Mouse (Mus musculus): ENCODE data around the gene Gm20721. TPM values are rescaled to one million over a fixed set of nuclear protein-coding genes. Genes with fewer than 3 reads are reported as not detected.
A peak's percentile ranks its signal among the peaks of the same experiment; 100 is the strongest.
"Not testable (repeated sequence)": the region's sequence is repeated elsewhere in the genome, so short reads cannot be mapped to it uniquely, and the experiment has no call there.

Gm20721 gene
- polyA plus RNA-seq (2015; fragmentation: Nextera tagmentation; extraction: Ambion mirVana): 8.2 and 16.1 TPM in 2 replicates

DNA sequence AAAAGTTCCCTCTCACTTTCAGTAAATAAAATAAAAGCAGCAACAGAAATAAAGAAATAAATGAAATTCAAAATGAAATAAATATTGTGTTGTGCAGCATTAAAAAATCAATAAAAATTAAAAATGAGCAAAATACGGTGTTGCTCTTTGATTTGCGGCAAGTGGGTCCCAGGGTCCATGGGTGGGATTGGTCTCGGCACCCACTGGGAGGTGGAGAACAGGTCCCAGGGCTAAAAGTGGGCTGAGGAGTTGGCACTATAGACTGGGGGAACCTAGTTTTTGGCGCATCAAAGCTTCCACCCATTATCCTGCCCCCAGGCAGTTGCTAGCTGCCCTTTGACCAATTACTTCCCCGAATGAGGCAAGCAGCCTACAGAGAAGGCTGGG lies at the start of gene Gm20721:
TSS of gene Gm20721 (minus strand) at position 101 of the 387 bp plus-strand sequence.
- Histone ChIP-seq H3K4me2 (no peak within 1 kb of the TSS), H3K9me3 (no peaks in the 10 kb centered on the region), H3K9ac (no peak within 1 kb of the TSS), H3K27me3 (replicated peaks) (no peaks in the 10 kb centered on the region), H3K4me1 (peaks cover 27% of the 10 kb centered on the region), H3K36me3 (replicated peaks) (peaks cover 28% of the 10 kb centered on the region), H3K27ac (no peak within 1 kb of the TSS), H3K4me3 (no peak within 1 kb of the TSS)
- 94% methylated on average over 5 of the region's 5 CpGs for WGBS
- no peak for ATAC-seq (replicated peaks)

DNA sequence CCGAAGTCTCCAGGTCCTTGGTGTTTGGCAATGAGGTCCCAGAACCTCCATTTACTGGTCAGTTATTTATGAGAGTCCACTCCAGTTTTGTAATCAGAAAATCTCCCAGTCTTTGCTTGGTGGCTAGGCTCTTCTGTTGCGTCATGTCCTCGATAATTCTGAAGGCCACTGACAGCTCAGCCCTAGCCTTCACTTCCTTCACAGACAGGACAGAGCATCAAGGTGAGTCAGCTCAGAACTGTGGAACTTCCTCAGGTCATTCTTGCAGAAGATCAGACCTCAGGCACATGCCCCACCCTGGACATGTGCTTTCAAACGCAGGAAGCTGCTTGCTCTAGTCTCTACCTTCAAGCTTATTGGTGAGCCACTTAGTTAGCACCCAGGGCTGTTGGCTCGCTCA lies 46.9 kb upstream of the Gm20721 start:
- H3K27ac ChIP-seq: no peak overlapping the region
- H3K36me3 ChIP-seq (replicated peaks): no peaks in the 10 kb centered on the region
- no peak overlapping the region for H3K4me2 ChIP-seq
- 89% methylated on average over 5 of the region's 5 CpGs for WGBS
- no peak for ATAC-seq (replicated peaks)
- no peaks in the 10 kb centered on the region for H3K4me1 ChIP-seq
- H3K9ac ChIP-seq: no peak overlapping the region
- no peaks in the 10 kb centered on the region for H3K27me3 ChIP-seq (replicated peaks)
- H3K9me3 ChIP-seq: no peaks in the 10 kb centered on the region
- no peak overlapping the region for H3K4me3 ChIP-seq

DNA sequence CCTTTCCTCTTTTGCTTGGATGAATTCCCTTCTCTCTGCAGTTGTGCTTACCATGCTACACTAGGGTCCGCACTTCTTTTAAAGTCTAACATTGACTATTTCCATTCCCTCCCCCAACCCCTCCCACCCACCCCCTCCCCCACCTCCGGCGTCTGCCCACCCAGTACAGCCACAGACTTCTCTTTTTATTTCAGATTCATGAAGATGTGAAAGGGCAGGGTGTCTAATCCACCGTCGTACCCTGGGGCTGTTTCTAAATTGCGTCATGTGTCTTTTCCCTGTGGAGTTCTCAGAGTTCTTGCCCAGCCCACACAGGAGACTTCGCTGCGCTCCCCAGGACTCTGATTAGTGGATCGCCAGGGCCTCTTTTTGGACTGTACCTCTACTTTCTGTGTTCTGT lies 46.0 kb upstream of the Gm20721 start:
- no peak overlapping the region for H3K4me3 ChIP-seq
- no peak overlapping the region for H3K9ac ChIP-seq
- H3K36me3 ChIP-seq (replicated peaks): no peaks in the 10 kb centered on the region
- no peak overlapping the region for H3K4me2 ChIP-seq
- H3K27ac ChIP-seq: no peak overlapping the region
- no peak for ATAC-seq (replicated peaks)
- WGBS: 61% methylated on average over 7 of the region's 9 CpGs
- no peaks in the 10 kb centered on the region for H3K4me1 ChIP-seq
- no peaks in the 10 kb centered on the region for H3K27me3 ChIP-seq (replicated peaks)
- H3K9me3 ChIP-seq: no peaks in the 10 kb centered on the region

DNA sequence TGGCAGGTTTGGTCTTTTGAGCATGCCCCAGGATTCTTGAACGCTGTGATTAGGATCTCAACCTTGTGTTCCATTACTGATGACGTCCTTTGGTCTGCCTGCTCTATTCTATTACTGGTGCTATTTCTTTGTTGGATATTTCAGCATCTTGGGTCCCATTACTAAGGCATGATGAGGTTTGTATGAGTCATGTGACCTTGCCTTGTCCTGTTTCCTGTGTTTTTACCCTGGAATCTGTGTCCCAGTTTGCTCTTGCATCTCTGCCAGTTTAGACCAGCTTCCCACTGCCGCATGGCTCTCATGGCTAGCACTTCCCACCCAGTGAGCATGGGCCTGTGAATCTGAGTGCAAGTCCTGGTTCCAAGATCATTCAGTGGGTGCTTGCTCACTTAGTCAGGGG lies 45.4 kb upstream of the Gm20721 start:
- Histone ChIP-seq H3K4me3 (no peak overlapping the region), H3K36me3 (replicated peaks) (no peaks in the 10 kb centered on the region), H3K27ac (no peak overlapping the region), H3K9me3 (no peaks in the 10 kb centered on the region), H3K4me2 (no peak overlapping the region), H3K27me3 (replicated peaks) (no peaks in the 10 kb centered on the region), H3K9ac (no peak overlapping the region), H3K4me1 (no peaks in the 10 kb centered on the region)
- 87% methylated on average over 3 of the region's 3 CpGs for WGBS
- no peak for ATAC-seq (replicated peaks)

DNA sequence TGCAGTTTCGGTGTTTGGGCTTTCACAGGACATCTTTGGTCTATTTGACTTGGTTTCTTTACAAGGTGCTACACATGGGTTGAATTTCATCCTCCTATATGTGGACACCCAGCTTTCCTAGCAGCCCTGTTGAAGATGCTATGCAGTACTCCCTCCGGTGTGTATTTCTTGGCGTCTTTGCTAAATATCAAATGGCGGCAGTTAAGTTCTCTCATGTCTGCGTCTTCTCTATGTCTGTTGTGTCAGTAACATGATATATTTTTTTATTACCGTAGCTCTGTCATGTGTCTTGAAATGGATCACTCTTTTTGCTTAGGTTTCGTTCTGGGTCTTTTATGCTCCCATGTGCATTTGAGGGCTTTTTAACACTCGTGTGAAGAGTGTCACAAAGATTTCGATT lies 34.5 kb upstream of the Gm20721 start:
- WGBS: 94% methylated on average over 9 of the region's 9 CpGs
- Histone ChIP-seq H3K4me1 (no peaks in the 10 kb centered on the region), H3K27me3 (replicated peaks) (no peaks in the 10 kb centered on the region), H3K36me3 (replicated peaks) (no peaks in the 10 kb centered on the region), H3K9me3 (no peaks in the 10 kb centered on the region), H3K4me3 (no peak overlapping the region), H3K9ac (no peak overlapping the region), H3K27ac (no peak overlapping the region), H3K4me2 (no peak overlapping the region)
- no peak for ATAC-seq (replicated peaks)

DNA sequence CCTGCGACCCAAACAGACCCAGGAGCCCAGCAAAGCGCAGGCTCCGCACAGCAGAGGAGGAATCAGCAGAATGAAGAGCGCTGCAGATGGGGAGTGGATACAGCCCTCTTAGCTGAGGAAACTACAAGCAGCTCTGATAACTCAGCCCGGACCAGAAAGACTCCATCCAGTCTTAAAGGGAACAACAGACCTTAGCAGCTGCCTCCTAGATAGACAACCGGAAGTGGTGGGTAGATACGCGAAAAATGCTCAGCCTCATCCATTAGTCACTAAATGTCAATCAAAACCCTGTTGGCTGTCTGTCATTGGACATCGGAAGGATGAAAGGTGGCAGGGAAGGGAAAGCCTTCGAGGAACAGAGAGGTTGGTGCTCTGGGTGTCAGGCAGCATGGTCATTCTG lies 20.1 kb upstream of the Gm20721 start:
- Histone ChIP-seq H3K4me2 (no peak overlapping the region), H3K4me3 (no peak overlapping the region), H3K9me3 (no peaks in the 10 kb centered on the region), H3K9ac (no peak overlapping the region), H3K27me3 (replicated peaks) (no peaks in the 10 kb centered on the region), H3K27ac (no peak overlapping the region), H3K36me3 (replicated peaks) (no peaks in the 10 kb centered on the region), H3K4me1 (no peaks in the 10 kb centered on the region)
- WGBS: 90% methylated on average over 10 of the region's 10 CpGs
- ATAC-seq (replicated peaks): no peak

DNA sequence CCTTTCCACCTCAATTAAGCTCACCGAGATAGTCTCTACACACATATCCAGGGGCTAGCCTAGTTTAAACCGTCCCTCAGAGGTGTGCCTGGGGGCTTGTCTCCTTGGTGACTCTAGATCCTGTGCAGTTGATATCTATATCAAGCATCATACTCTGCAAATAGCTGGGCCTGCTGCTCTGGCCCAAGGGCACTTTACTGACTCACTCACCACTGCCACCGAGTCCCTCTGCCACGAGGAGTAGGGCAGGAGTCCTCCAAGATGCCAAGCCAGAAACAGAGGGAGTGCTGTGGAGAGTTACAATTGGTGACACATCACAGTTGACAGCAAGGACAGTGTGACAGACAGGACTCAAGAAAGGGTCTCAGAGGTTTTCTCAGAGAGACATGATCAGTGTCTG lies 13.1 kb upstream of the Gm20721 start:
- Histone ChIP-seq H3K36me3 (replicated peaks) (no peaks in the 10 kb centered on the region), H3K9ac (no peak overlapping the region), H3K27me3 (replicated peaks) (no peaks in the 10 kb centered on the region), H3K4me1 (no peaks in the 10 kb centered on the region), H3K4me2 (no peak overlapping the region), H3K4me3 (no peak overlapping the region), H3K9me3 (no peaks in the 10 kb centered on the region), H3K27ac (no peak overlapping the region)
- WGBS: 68% methylated on average over 4 of the region's 4 CpGs
- ATAC-seq (replicated peaks): no peak

DNA sequence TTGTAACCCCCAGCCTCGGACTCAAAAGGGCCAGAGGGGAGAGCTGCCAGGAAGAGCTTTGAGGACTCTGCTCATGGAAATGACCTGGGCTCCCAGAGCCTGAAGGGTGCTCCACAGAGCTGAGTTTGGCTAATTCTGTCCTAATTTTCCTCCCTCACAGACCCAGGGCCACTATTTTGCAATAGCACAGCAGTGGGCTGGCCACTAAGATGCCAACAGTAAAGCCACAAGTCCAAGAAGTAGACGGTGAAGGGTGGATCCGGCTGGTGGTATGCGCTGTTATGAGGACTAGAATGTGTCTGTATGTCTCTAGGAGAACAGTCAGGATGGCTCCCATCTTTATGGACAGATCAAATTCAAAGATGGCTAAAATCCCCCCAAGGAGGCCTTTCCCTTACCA lies 12.0 kb upstream of the Gm20721 start:
- Histone ChIP-seq H3K4me2 (no peak overlapping the region), H3K9ac (no peak overlapping the region), H3K36me3 (replicated peaks) (no peaks in the 10 kb centered on the region), H3K27me3 (replicated peaks) (no peaks in the 10 kb centered on the region), H3K27ac (no peak overlapping the region), H3K4me3 (no peak overlapping the region), H3K9me3 (no peaks in the 10 kb centered on the region), H3K4me1 (no peaks in the 10 kb centered on the region)
- WGBS: 90% methylated on average over 4 of the region's 4 CpGs
- ATAC-seq (replicated peaks): no peak

DNA sequence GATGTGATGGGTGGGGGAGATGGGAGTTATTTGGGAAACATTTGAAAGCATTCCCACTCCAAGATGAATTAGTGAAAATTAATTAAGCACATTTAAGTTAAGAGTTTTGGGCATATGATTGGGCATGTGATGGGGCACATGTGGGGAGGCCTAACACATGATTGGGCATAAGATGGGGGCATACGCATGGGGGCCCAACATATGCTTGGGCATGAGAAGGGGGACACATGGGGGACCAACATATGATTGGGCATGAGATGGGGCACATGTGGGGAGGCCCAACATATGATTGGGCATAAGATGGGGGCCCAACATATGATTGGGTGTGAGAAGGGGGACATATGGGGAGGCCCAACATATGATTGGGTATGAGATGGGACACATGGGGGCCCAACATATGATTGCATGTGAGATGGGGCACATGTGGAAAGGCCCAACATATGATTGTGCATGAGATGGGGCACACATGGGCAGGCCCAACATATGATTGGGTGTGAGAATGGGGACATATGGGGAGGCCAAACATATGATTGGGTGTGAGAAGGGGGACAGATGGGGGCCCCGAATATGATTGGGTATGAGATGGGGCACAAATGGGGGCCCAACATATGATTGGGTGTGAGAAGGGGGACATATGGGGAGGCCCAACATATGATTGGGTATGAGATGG lies 622 bp upstream of the Gm20721 start:
- not testable (repeated sequence) for H3K27ac ChIP-seq; H3K4me3 ChIP-seq; H3K9me3 ChIP-seq; ATAC-seq (replicated peaks); H3K9ac ChIP-seq; H3K27me3 ChIP-seq (replicated peaks); H3K4me2 ChIP-seq
- WGBS: 97% methylated on average over 2 of the region's 2 CpGs
- peaks cover 28% of the 10 kb centered on the region for H3K36me3 ChIP-seq (replicated peaks)
- peaks cover 27% of the 10 kb centered on the region for H3K4me1 ChIP-seq

DNA sequence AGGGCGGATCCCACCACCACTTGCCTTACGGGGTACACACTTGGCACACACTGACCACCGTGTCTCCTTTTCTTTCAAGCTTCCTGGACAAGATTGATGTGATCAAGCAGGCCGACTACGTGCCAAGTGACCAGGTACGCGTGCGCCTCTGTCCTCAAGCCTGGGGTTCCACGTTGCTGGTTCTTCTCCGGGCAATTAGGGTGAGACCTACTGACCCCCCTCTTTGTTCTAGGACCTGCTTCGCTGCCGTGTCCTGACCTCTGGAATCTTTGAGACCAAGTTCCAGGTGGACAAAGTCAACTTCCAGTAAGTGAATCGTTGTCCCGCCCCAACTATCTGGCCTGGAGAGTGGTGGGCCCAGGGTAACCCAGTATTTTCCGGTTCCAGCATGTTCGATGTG lies 1.5 kb downstream of the Gm20721 start:
- ATAC-seq (replicated peaks): no peak
- Histone ChIP-seq H3K27ac (peak overlapping the region; percentile 26), H3K9me3 (no peaks in the 10 kb centered on the region), H3K4me2 (no peak overlapping the region), H3K9ac (no peak overlapping the region), H3K4me1 (peaks cover 27% of the 10 kb centered on the region), H3K27me3 (replicated peaks) (no peaks in the 10 kb centered on the region), H3K4me3 (no peak overlapping the region), H3K36me3 (replicated peaks) (peaks cover 28% of the 10 kb centered on the region)
- 92% methylated on average over 16 of the region's 16 CpGs for WGBS

DNA sequence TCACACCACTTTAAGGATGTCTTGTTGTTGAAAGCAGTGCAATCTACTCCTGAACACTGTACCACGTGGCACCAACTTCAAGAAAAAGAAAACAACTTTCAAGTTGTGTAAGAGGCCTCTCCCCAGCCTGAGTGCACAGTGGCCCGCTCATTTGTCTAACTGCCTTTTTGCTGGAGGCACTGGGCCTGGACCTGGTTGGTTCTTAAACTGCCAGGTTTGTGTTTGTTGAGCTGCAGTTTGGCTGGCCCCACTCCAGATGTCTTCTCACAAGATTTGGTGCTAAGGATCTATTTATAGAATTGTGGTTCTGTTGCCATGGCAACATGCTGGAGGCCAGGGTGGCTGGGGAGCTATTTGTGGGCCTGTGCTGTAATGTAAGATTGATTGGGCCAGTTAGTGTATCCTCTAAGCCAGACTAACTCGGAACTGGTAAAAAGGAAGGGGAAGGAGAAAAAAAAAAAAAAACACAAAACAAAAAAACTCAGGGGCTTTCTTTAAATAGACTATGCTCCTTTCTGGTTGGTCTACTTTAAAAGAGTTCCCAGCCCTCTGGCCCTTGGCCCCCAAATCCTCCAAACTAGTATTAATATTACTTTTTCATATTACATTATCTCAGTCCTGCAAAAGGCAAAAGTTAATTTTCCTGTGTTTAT lies 2.4 kb downstream of the Gm20721 start:
- H3K9ac ChIP-seq: no peak overlapping the region
- 32% methylated on average over 3 of the region's 3 CpGs for WGBS
- peaks cover 27% of the 10 kb centered on the region for H3K4me1 ChIP-seq
- H3K36me3 ChIP-seq (replicated peaks): peaks cover 28% of the 10 kb centered on the region
- H3K4me2 ChIP-seq: peak overlapping the region; percentile 8
- peak; percentile 53 for ATAC-seq (replicated peaks)
- H3K27ac ChIP-seq: peak overlapping the region; percentile 39
- no peaks in the 10 kb centered on the region for H3K9me3 ChIP-seq
- H3K27me3 ChIP-seq (replicated peaks): no peaks in the 10 kb centered on the region
- no peak overlapping the region for H3K4me3 ChIP-seq

DNA sequence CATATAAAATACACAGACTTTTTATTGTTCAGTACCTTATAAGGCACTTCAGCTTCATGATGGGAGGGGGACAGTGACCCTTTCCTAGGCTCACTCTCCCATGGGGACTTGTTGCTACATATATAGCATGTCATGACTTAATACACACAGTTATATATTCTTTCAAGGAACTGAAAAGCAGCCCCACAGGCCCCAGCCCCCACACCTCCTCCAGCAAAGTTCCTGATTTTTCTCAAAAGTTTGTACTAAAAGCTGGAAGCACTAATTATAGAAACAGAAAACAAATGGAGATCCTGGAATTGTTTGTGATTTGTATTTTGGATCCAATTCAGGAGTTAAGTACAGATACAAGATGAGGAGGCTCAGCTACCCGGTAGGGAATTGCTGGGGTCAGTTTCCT lies 2.9 kb downstream of the Gm20721 start:
- WGBS: 57% methylated on average over 1 of the region's 1 CpGs
- no peak for ATAC-seq (replicated peaks)
- H3K36me3 ChIP-seq (replicated peaks): peaks cover 28% of the 10 kb centered on the region

DNA sequence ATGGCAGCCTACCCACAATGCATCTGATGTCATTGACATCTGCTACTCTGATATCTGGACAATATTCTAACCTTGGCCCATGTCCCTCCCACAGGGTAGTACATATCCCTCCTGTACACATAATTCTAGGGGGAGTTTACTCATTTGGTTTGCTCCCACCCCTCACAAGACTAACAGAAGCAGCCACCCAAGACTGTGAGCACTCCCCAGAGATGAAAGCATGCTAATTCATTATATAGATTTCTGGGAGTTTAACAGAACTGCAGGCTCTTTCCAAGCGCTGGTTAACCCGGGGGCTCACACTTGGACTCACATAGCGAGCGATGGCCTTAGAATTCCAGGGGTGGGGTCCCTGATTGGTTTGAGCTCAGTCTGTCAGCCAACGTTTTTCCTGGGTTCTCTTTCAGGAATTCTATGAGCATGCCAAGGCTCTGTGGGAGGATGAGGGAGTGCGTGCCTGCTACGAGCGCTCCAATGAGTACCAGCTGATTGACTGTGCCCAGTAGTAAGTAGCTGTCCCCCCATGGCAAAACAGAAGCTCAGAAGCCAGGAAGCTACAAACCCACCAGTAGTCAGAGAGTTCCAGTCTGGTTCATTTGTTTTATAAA lies 3.6 kb downstream of the Gm20721 start:
- no peak overlapping the region for H3K4me3 ChIP-seq
- no peak for ATAC-seq (replicated peaks)
- H3K4me2 ChIP-seq: no peak overlapping the region
- WGBS: 66% methylated on average over 8 of the region's 8 CpGs
- H3K9me3 ChIP-seq: no peaks in the 10 kb centered on the region
- H3K27ac ChIP-seq: peak overlapping the region; percentile 39
- H3K4me1 ChIP-seq: peaks cover 32% of the 10 kb centered on the region
- H3K9ac ChIP-seq: no peak overlapping the region
- peaks cover 28% of the 10 kb centered on the region for H3K36me3 ChIP-seq (replicated peaks)
- no peaks in the 10 kb centered on the region for H3K27me3 ChIP-seq (replicated peaks)

More for the DNA sequence above, 2.9 kb downstream of the Gm20721 start:
- Histone ChIP-seq H3K9ac (no peak overlapping the region), H3K4me2 (peak overlapping the region; percentile 8), H3K4me1 (peaks cover 29% of the 10 kb centered on the region), H3K27ac (peak overlapping the region; percentile 39), H3K4me3 (no peak overlapping the region), H3K9me3 (no peaks in the 10 kb centered on the region), H3K27me3 (replicated peaks) (no peaks in the 10 kb centered on the region)
